In the genomic region with DNA sequence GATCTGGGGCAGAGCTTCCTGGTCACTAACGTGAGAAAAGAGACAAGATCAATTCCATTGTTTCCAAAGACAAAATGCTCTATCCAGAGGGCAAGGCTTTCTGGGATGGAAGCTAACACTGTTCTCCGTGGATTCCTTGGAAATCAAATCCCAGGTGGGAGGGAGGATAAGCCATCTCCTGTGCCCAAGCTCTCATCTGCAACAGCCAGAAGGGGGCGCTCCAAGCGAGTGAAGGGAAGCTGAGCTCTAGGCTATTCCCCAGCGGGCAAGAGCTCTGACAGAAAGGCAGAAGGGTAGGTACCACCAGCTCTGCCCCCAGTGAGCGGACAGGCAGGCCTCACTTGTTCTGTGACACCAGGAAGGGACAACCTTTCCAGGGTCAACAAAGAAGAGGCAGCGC, we compare ENCODE assay signal across 8 mouse cellular contexts. TPM values are rescaled to one million over a fixed set of nuclear protein-coding genes. Genes with fewer than 3 reads are reported as not detected.
A peak's percentile ranks its signal among the peaks of the same experiment; 100 is the strongest.
DNase-seq lines count a peak whose midpoint lies in the region; ATAC-seq lines count a peak whose summit lies in the region.

No protein-coding gene starts in this region.

- peak; percentile 79 for DNase-seq in midbrain, embryonic 10.5 days (ENCODE audit: low spot score)
- peak; percentile 65 for DNase-seq in c-Kit-positive CD71-positive TER-119-negative erythroid progenitor cells, embryonic 14.5 days (ENCODE audit: low read depth)
- peak; percentile 75 to 81 for DNase-seq in frontal cortex, postnatal 36 days (ENCODE audit: low spot score in 2 of 2)
- DNase-seq in liver, result peak; percentile 86
- DNase-seq in ovary, postnatal 14 days (ENCODE audit: low spot score), result peak; percentile 84
- DNase-seq in thymus, postnatal 0 days (ENCODE audit: low spot score), result peak; percentile 73

- no peaks in the 10 kb centered on the region for H3K9me3 ChIP-seq in midbrain, embryonic 10.5 days (replicated peaks)
- no peaks in the 10 kb centered on the region for H3K9me3 ChIP-seq in midbrain, embryonic 16.5 days (replicated peaks; ENCODE audit: control insufficient read depth, low read length, poor library complexity, severe bottlenecking)
- no peaks in the 10 kb centered on the region for H3K9me3 ChIP-seq in kidney, embryonic 15.5 days (replicated peaks)

- H3K27me3 ChIP-seq in midbrain, embryonic 10.5 days (ENCODE audit: low read depth, poor library complexity, severe bottlenecking), result peaks cover 43% of the 10 kb centered on the region
- H3K27me3 ChIP-seq in midbrain, embryonic 16.5 days (ENCODE audit: control insufficient read depth, insufficient read depth, low read depth, low read length), result no peaks in the 10 kb centered on the region
- peaks cover 8% of the 10 kb centered on the region; the same call in 1 of the 2 replicates for H3K27me3 ChIP-seq in kidney, embryonic 15.5 days

- H3K9ac ChIP-seq in midbrain, embryonic 16.5 days (ENCODE audit: low read depth, low read length), result no peak overlapping the region
- no peak overlapping the region for H3K9ac ChIP-seq in kidney, embryonic 15.5 days

- no peak overlapping the region for H3K27ac ChIP-seq in midbrain, embryonic 10.5 days (replicated peaks)
- no peak overlapping the region for H3K27ac ChIP-seq in midbrain, embryonic 16.5 days (ENCODE audit: low read length)
- no peak overlapping the region for H3K27ac ChIP-seq in kidney, embryonic 15.5 days

- peaks cover 24% of the 10 kb centered on the region for H3K4me1 ChIP-seq in midbrain, embryonic 10.5 days
- H3K4me1 ChIP-seq in midbrain, embryonic 16.5 days (ENCODE audit: control insufficient read depth, insufficient read depth, low read length), result no peaks in the 10 kb centered on the region
- H3K4me1 ChIP-seq in kidney, embryonic 15.5 days, result peaks cover 7% of the 10 kb centered on the region

- no peak overlapping the region for H3K4me3 ChIP-seq in midbrain, embryonic 10.5 days
- H3K4me3 ChIP-seq in midbrain, embryonic 16.5 days (ENCODE audit: low read depth, low read length), result no peak overlapping the region
- H3K4me3 ChIP-seq in kidney, embryonic 15.5 days (replicated peaks), result no peak overlapping the region

- ATAC-seq in midbrain, embryonic 16.5 days, result no peak
- 0 out of 2 replicates have a peak, but pooled peaks have one; percentile 17 for ATAC-seq in kidney, embryonic 15.5 days (replicated peaks; ENCODE audit: low FRiP score)

- H3K36me3 ChIP-seq in midbrain, embryonic 10.5 days, result no peaks in the 10 kb centered on the region
- no peaks in the 10 kb centered on the region for H3K36me3 ChIP-seq in midbrain, embryonic 16.5 days (ENCODE audit: control insufficient read depth, insufficient read depth, low read length)
- no peaks in the 10 kb centered on the region for H3K36me3 ChIP-seq in kidney, embryonic 15.5 days

- H3K4me2 ChIP-seq in midbrain, embryonic 16.5 days (ENCODE audit: low read length), result no peak overlapping the region
- no peak overlapping the region for H3K4me2 ChIP-seq in kidney, embryonic 15.5 days

- 28% methylated on average over 7 of the region's 7 CpGs for WGBS in midbrain, embryonic 10.5 days
- WGBS in midbrain, embryonic 16.5 days, result 24% methylated on average over 7 of the region's 7 CpGs
- WGBS in kidney, embryonic 15.5 days, result 27% methylated on average over 7 of the region's 7 CpGs

RNA-seq across cellular contexts. Expression of gene Cd82, which starts 41.6 kb away (rescaled TPM):
- 5.1 and 5.9 TPM in 2 replicates for polyA plus RNA-seq in midbrain, embryonic 10.5 days (2016; fragmentation: Nextera tagmentation; extraction: Ambion mirVana)
- 19.5 and 22.1 TPM in 2 replicates for polyA plus RNA-seq in midbrain, embryonic 16.5 days (2015; fragmentation: Nextera tagmentation; extraction: Ambion mirVana)
- 47.8 and 49.4 TPM in 2 replicates for polyA plus RNA-seq in kidney, embryonic 15.5 days (2015; fragmentation: Nextera tagmentation; extraction: Ambion mirVana)
- 153 and 157 TPM in 2 replicates for polyA plus RNA-seq in thymus, postnatal 0 days (2015; fragmentation: Nextera tagmentation; extraction: Ambion mirVana)
